Mouse (Mus musculus) midbrain, embryonic 14.5 days (tissue): ENCODE measurements around the gene Myo6. TPM values are rescaled to one million over a fixed set of nuclear protein-coding genes. Genes with fewer than 3 reads are reported as not detected.

Source experiments
- ATAC-seq: fragments of 200-750 bp; cut with Nextera tagmentation; 2 replicates; pipeline ENCODE4 v1.8.0; 2017; ENCODE audit warnings: moderate number of reproducible peaks, moderate library complexity; ENCODE audit not compliant: low FRiP score, low TSS enrichment
- DNase-seq: peaks from one replicate; pipeline ENCODE4 v3.0.0-alpha.2; 2015
- H3K27ac ChIP-seq: fragments of 300-500 bp; sonication (generic); replicated peaks from 2 replicates; pipeline ENCODE4 v1.5.1; 2014; ENCODE audit warnings: mild to moderate bottlenecking, low read depth, low read length, moderate library complexity
- H3K27me3 ChIP-seq: fragments of 300-500 bp; sonication (generic); 2 replicates; pipeline ENCODE4 v1.6.1; 2014; ENCODE audit warnings: low read length, control low read depth, mixed read lengths; ENCODE audit not compliant: control insufficient read depth, insufficient read depth
- H3K36me3 ChIP-seq: fragments of 300-500 bp; sonication (generic); 2 replicates; pipeline ENCODE4 v1.6.1; 2014; ENCODE audit warnings: low read length, control low read depth; ENCODE audit not compliant: control insufficient read depth, insufficient read depth
- H3K4me1 ChIP-seq: fragments of 300-500 bp; sonication (generic); 2 replicates; pipeline ENCODE4 v1.6.1; 2014; ENCODE audit warnings: mild to moderate bottlenecking, antibody characterized with exemption, low read length, control low read depth; ENCODE audit not compliant: control insufficient read depth, insufficient read depth
- H3K4me2 ChIP-seq: fragments of 300-500 bp; sonication (generic); 2 replicates; pipeline ENCODE4 v1.6.1; 2014; ENCODE audit warnings: mild to moderate bottlenecking, low read length, moderate library complexity
- H3K4me3 ChIP-seq: fragments of 300-500 bp; sonication (generic); replicated peaks from 2 replicates; pipeline ENCODE4 v1.5.1; 2014; ENCODE audit warnings: low read depth, low read length
- H3K9ac ChIP-seq: fragments of 300-500 bp; sonication (generic); replicated peaks from 2 replicates; pipeline ENCODE4 v1.6.1; 2014; ENCODE audit warnings: mild to moderate bottlenecking, low read length, moderate library complexity
- H3K9me3 ChIP-seq: fragments of 300-500 bp; sonication (generic); 2 replicates; pipeline ENCODE4 v1.6.1; 2016; ENCODE audit warnings: low read length, control low read depth, mixed read lengths; ENCODE audit not compliant: control insufficient read depth
- WGBS: fragments of 180-500 bp; shearing (Covaris S2); extraction: QIAGEN DNeasy Blood & Tissue Kit; methylation state at CpG from one replicate; pipeline ENCODE4 v1.1.7; 2014; 5-methylcytosine and 5-hydroxymethylcytosine counted together
- polyA plus RNA-seq: library from polyadenylated mRNA; unstranded; fragments of >200 nt; fragmentation: Nextera tagmentation; extraction: Ambion mirVana; gene quantifications from 2 replicates; pipeline ENCODE4 v1.2.1, GENCODE M21; 2014

Gene Myo6
- 15.4 and 21.7 TPM in 2 replicates for polyA plus RNA-seq

- no peaks in the 10 kb centered on the region for H3K36me3 ChIP-seq
- peak within 1 kb of the TSS; percentile 77 for H3K4me2 ChIP-seq
- peak within 1 kb of the TSS; percentile 64 for H3K9ac ChIP-seq
- WGBS, result under 1% methylated on average over 69 of the region's 69 CpGs
- no peaks in the 10 kb centered on the region for H3K9me3 ChIP-seq
- peaks cover 4% of the 10 kb centered on the region; the same call in 1 of the 2 replicates for H3K4me1 ChIP-seq
- peak within 1 kb of the TSS; percentile 77 for H3K27ac ChIP-seq
- peaks cover 4% of the 10 kb centered on the region; the same call in 1 of the 2 replicates for H3K27me3 ChIP-seq
- peak within 1 kb of the TSS; percentile 66 for H3K4me3 ChIP-seq
- DNase-seq (peak; percentile 95), ATAC-seq (peak; percentile 98)
Measured at GRCm38 (mm10) chr9:80164611-80165474, at the start of gene Myo6. TSS of gene Myo6 (plus strand) at chr9:80165031.

- ATAC-seq (no peak), DNase-seq (no peak)
- H3K4me3 ChIP-seq, result no peak overlapping the region
- no peak overlapping the region for H3K9ac ChIP-seq
- H3K9me3 ChIP-seq, result no peaks in the 10 kb centered on the region
- no peaks in the 10 kb centered on the region for H3K27me3 ChIP-seq
- WGBS, result 90% methylated on average over 10 of the region's 10 CpGs
- H3K4me2 ChIP-seq, result no peak overlapping the region
- no peaks in the 10 kb centered on the region for H3K4me1 ChIP-seq
- H3K36me3 ChIP-seq, result peaks cover 51% of the 10 kb centered on the region
- H3K27ac ChIP-seq, result no peak overlapping the region
Measured at GRCm38 (mm10) chr9:80145992-80146587, 18.7 kb upstream of the Myo6 start.

GRCm38 (mm10) chr9:80149594-80149993 lies 15.2 kb upstream of the Myo6 start:
- no peaks in the 10 kb centered on the region for H3K4me1 ChIP-seq
- DNase-seq (no peak), ATAC-seq (no peak)
- H3K27ac ChIP-seq, result no peak overlapping the region
- no peak overlapping the region for H3K9ac ChIP-seq
- H3K4me3 ChIP-seq, result no peak overlapping the region
- no peaks in the 10 kb centered on the region for H3K27me3 ChIP-seq
- no peak overlapping the region for H3K4me2 ChIP-seq
- H3K36me3 ChIP-seq, result peaks cover 27% of the 10 kb centered on the region
- WGBS, result 87% methylated on average over 5 of the region's 5 CpGs
- no peaks in the 10 kb centered on the region for H3K9me3 ChIP-seq

GRCm38 (mm10) chr9:80155277-80155676 lies 9.6 kb upstream of the Myo6 start:
- Histone ChIP-seq H3K4me3 (no peak overlapping the region), H3K36me3 (peaks cover 7% of the 10 kb centered on the region; the same call in 1 of the 2 replicates), H3K9ac (no peak overlapping the region), H3K4me1 (no peaks in the 10 kb centered on the region), H3K27me3 (no peaks in the 10 kb centered on the region), H3K9me3 (no peaks in the 10 kb centered on the region), H3K27ac (no peak overlapping the region; the same call in 1 of the 2 replicates), H3K4me2 (no peak overlapping the region)
- ATAC-seq, result peak; percentile 75
- 27% methylated on average over 5 of the region's 5 CpGs for WGBS
- DNase-seq, result peak; percentile 79

- Histone ChIP-seq H3K9me3 (no peaks in the 10 kb centered on the region), H3K27me3 (no peaks in the 10 kb centered on the region), H3K9ac (no peak overlapping the region), H3K4me2 (no peak overlapping the region), H3K4me1 (no peaks in the 10 kb centered on the region), H3K4me3 (no peak overlapping the region), H3K36me3 (peaks cover 7% of the 10 kb centered on the region; the same call in 1 of the 2 replicates), H3K27ac (no peak overlapping the region)
- ATAC-seq, result no peak
- 91% methylated on average over 5 of the region's 5 CpGs for WGBS
- no peak for DNase-seq
Measured at GRCm38 (mm10) chr9:80156780-80157179, 8.1 kb upstream of the Myo6 start.

- Histone ChIP-seq H3K9ac (no peak overlapping the region), H3K4me2 (no peak overlapping the region), H3K4me1 (no peaks in the 10 kb centered on the region), H3K36me3 (no peaks in the 10 kb centered on the region), H3K9me3 (no peaks in the 10 kb centered on the region), H3K27me3 (no peaks in the 10 kb centered on the region), H3K27ac (no peak overlapping the region), H3K4me3 (no peak overlapping the region)
- 93% methylated on average over 12 of the region's 12 CpGs for WGBS
- DNase-seq, result no peak
- ATAC-seq, result no peak
Measured at GRCm38 (mm10) chr9:80157840-80158465, 6.9 kb upstream of the Myo6 start.

GRCm38 (mm10) chr9:80158937-80159336 lies 5.9 kb upstream of the Myo6 start:
- ATAC-seq (no peak), DNase-seq (no peak)
- H3K9me3 ChIP-seq, result no peaks in the 10 kb centered on the region
- WGBS, result 88% methylated on average over 5 of the region's 5 CpGs
- no peak overlapping the region for H3K4me3 ChIP-seq
- no peak overlapping the region for H3K27ac ChIP-seq
- no peak overlapping the region for H3K4me2 ChIP-seq
- peaks cover 4% of the 10 kb centered on the region; the same call in 1 of the 2 replicates for H3K27me3 ChIP-seq
- H3K36me3 ChIP-seq, result no peaks in the 10 kb centered on the region
- H3K9ac ChIP-seq, result no peak overlapping the region
- no peaks in the 10 kb centered on the region for H3K4me1 ChIP-seq

GRCm38 (mm10) chr9:80161451-80161850 lies 3.4 kb upstream of the Myo6 start:
- Histone ChIP-seq H3K9me3 (no peaks in the 10 kb centered on the region), H3K27ac (no peak overlapping the region), H3K4me2 (no peak overlapping the region), H3K4me1 (peaks cover 4% of the 10 kb centered on the region; the same call in 1 of the 2 replicates), H3K9ac (no peak overlapping the region), H3K36me3 (no peaks in the 10 kb centered on the region), H3K27me3 (peaks cover 4% of the 10 kb centered on the region; the same call in 1 of the 2 replicates), H3K4me3 (no peak overlapping the region)
- DNase-seq (peak; percentile 48), ATAC-seq (no peak)
- WGBS, result 69% methylated on average over 4 of the region's 4 CpGs
